Mouse (Mus musculus) kidney, postnatal 0 days (tissue): ENCODE data around the gene Ccsap. TPM values are rescaled to one million over a fixed set of nuclear protein-coding genes. Genes with fewer than 3 reads are reported as not detected.

Experiments
- ATAC-seq: fragments of 200-750 bp; cut with Nextera tagmentation; replicated peaks from 2 replicates; pipeline ENCODE4 v1.8.0; 2017; ENCODE audit warnings: low read depth, moderate number of reproducible peaks, moderate TSS enrichment, moderate library complexity; ENCODE audit not compliant: low FRiP score
- DNase-seq: peaks from one replicate; pipeline ENCODE4 v3.0.0-alpha.2; 2016; ENCODE audit warnings: low spot score
- H3K27ac ChIP-seq: fragments of 300-500 bp; sonication (generic); 2 replicates; pipeline ENCODE4 v1.5.1; 2014; ENCODE audit warnings: mild to moderate bottlenecking
- H3K27me3 ChIP-seq: fragments of 300-500 bp; sonication (generic); 2 replicates; pipeline ENCODE4 v1.6.1; 2014; ENCODE audit warnings: low read length, mixed read lengths; ENCODE audit not compliant: insufficient read depth
- H3K36me3 ChIP-seq: fragments of 300-500 bp; sonication (generic); 2 replicates; pipeline ENCODE4 v1.6.1; 2014; ENCODE audit warnings: low read length, mixed read lengths; ENCODE audit not compliant: insufficient read depth
- H3K4me1 ChIP-seq: fragments of 300-500 bp; sonication (generic); replicated peaks from 2 replicates; pipeline ENCODE4 v1.6.1; 2014; ENCODE audit warnings: antibody characterized with exemption, low read length, mixed read lengths; ENCODE audit not compliant: insufficient read depth
- H3K4me2 ChIP-seq: fragments of 300-500 bp; sonication (generic); 2 replicates; pipeline ENCODE4 v1.6.1; 2014; ENCODE audit warnings: mild to moderate bottlenecking, low read length, moderate library complexity, mixed read lengths
- H3K4me3 ChIP-seq: fragments of 300-500 bp; sonication (generic); replicated peaks from 2 replicates; pipeline ENCODE4 v1.5.1; 2014; ENCODE audit warnings: low read depth, low read length
- H3K9ac ChIP-seq: fragments of 300-500 bp; sonication (generic); 2 replicates; pipeline ENCODE4 v1.6.1; 2014; ENCODE audit warnings: low read depth, low read length
- H3K9me3 ChIP-seq: fragments of 300-500 bp; sonication (generic); replicated peaks from 2 replicates; pipeline ENCODE4 v1.6.1; 2016; ENCODE audit warnings: low read length, inconsistent platforms, mixed read lengths
- CTCF ChIP-seq: IDR thresholded peaks from 2 replicates; pipeline ENCODE4 v1.5.1; 2016; ENCODE audit warnings: antibody characterized with exemption, low read depth, mild to moderate bottlenecking, moderate library complexity
- WGBS: fragments of 180-500 bp; shearing (Covaris S2); extraction: QIAGEN DNeasy Blood & Tissue Kit; methylation state at CpG from one replicate; pipeline ENCODE4 v1.1.7; 2014; 5-methylcytosine and 5-hydroxymethylcytosine counted together
- polyA plus RNA-seq: library from polyadenylated mRNA; unstranded; fragments of >200 nt; fragmentation: Nextera tagmentation; extraction: Ambion mirVana; gene quantifications from 2 replicates; pipeline ENCODE4 v1.2.1, GENCODE M21; 2015

Gene Ccsap
- polyA plus RNA-seq, 1 experiment from 2014 or later, result 1.8 TPM

DNA sequence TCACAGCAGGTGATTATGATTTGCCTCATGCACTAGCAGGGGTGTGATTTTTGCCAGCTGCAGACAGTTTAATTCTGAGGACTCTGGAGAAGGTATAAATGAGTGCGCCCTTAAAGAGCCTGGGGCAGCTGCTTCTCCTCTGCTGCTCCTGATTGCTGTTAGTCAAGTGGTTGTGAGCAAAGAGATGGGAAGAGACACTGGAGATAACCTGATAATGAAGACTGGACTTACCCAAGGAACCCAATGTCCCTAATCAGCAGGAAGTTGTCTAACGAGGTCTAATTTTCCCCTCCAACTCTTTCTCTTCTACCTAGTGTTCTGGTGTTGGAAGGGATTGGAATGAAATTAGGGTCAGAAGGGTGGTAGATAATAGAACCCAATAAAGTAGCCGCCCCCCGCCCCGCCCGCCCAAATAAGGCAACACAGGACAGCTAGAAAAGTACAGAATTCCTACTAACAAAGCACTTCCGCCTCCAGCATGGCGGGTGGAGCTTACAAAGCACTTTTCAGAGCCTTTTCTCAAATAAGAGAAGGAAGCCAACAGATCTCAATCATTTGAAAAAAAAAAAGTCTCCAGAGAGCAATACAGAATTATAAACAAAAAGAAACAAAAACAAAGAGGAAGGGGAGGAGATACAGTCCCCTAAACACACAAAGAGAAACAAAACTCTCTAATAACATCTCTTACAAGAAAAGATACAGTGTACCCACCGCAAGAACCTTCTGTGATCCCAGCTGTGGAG, 5.1 kb downstream of the Ccsap start:
- Histone ChIP-seq H3K27ac (no peak overlapping the region), H3K4me3 (no peak overlapping the region), H3K36me3 (no peaks in the 10 kb centered on the region), H3K27me3 (no peaks in the 10 kb centered on the region), H3K4me1 (no peaks in the 10 kb centered on the region), H3K4me2 (no peak overlapping the region), H3K9ac (no peak overlapping the region), H3K9me3 (no peaks in the 10 kb centered on the region)
- 85% methylated on average over 9 of the region's 9 CpGs for WGBS
- ATAC-seq (no peak), DNase-seq (no peak)
- TF ChIP-seq CTCF, result no peak

GRCm38 (mm10) chr8:123854252-123854651, 5.8 kb downstream of the Ccsap start:
- TF ChIP-seq CTCF, result no peak
- Histone ChIP-seq H3K27ac (no peak overlapping the region), H3K4me3 (no peak overlapping the region), H3K9me3 (no peaks in the 10 kb centered on the region), H3K36me3 (no peaks in the 10 kb centered on the region), H3K9ac (no peak overlapping the region), H3K4me1 (no peaks in the 10 kb centered on the region), H3K4me2 (no peak overlapping the region), H3K27me3 (no peaks in the 10 kb centered on the region)
- WGBS, result 78% methylated on average over 1 of the region's 1 CpGs
- ATAC-seq, result no peak
- DNase-seq, result no peak

DNA sequence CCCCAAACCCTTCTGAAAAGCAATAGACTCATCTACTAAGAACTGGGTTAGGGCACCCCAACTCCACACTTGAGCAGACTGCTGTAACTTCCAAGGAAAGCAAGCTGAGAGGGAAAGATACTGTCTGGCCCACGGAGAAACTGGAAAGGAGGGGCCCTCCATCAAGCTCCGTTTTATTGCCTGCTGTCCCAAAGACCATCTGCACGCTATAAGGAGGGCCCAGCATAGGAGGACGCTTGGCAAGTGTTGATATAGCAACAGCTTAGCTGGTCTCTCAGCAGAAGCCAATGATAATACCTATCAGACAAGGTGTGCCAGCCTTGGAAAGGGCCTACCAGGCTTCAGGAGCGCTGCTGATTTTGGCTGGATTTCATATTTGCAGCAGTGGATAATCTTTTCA, 8.4 kb downstream of the Ccsap start:
- Histone ChIP-seq H3K4me2 (no peak overlapping the region), H3K9me3 (no peaks in the 10 kb centered on the region), H3K36me3 (no peaks in the 10 kb centered on the region), H3K27me3 (no peaks in the 10 kb centered on the region), H3K4me1 (no peaks in the 10 kb centered on the region), H3K4me3 (no peak overlapping the region), H3K9ac (no peak overlapping the region), H3K27ac (no peak overlapping the region)
- ATAC-seq (no peak), DNase-seq (no peak)
- WGBS, result 33% methylated on average over 5 of the region's 5 CpGs
- no peak for TF ChIP-seq CTCF

DNA sequence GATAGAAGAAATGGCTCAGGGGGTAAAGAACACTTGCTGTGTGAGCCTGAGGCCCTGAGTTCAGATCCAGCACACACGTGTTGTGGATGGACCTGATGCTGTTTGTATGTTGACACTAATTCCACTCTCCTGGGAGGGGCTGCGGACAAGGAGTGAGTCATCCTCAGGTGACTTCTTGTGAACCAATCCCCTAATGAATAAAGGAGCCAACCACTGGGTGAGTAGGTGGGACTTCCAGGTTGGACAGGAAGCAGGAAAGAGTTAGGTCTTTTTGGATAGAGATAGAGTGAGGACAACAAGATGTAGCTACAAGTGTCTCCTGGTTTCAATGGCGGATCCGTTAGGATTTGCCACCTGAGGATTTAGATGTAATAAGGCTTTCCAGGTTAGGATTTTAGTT, 10.7 kb downstream of the Ccsap start:
- Histone ChIP-seq H3K4me3 (no peak overlapping the region), H3K9ac (no peak overlapping the region), H3K9me3 (no peaks in the 10 kb centered on the region), H3K27me3 (no peaks in the 10 kb centered on the region), H3K4me2 (no peak overlapping the region), H3K27ac (no peak overlapping the region), H3K4me1 (no peaks in the 10 kb centered on the region), H3K36me3 (no peaks in the 10 kb centered on the region)
- no peak for DNase-seq
- no peak for ATAC-seq
- WGBS, result 90% methylated on average over 4 of the region's 4 CpGs
- no peak for TF ChIP-seq CTCF

- ATAC-seq, result no peak
- no peak overlapping the region for H3K9ac ChIP-seq
- no peaks in the 10 kb centered on the region for H3K27me3 ChIP-seq
- no peaks in the 10 kb centered on the region for H3K9me3 ChIP-seq
- no peak overlapping the region for H3K27ac ChIP-seq
- no peaks in the 10 kb centered on the region for H3K4me1 ChIP-seq
- H3K36me3 ChIP-seq, result no peaks in the 10 kb centered on the region
- 55% methylated on average over 3 of the region's 3 CpGs for WGBS
- H3K4me2 ChIP-seq, result no peak overlapping the region
- no peak for TF ChIP-seq CTCF
- H3K4me3 ChIP-seq, result no peak overlapping the region
- DNase-seq, result no peak
Measured at GRCm38 (mm10) chr8:123847546-123847945, 12.5 kb downstream of the Ccsap start.

GRCm38 (mm10) chr8:123846509-123846908, 13.5 kb downstream of the Ccsap start:
- Histone ChIP-seq H3K9me3 (no peaks in the 10 kb centered on the region), H3K36me3 (no peaks in the 10 kb centered on the region), H3K4me2 (no peak overlapping the region), H3K27me3 (no peaks in the 10 kb centered on the region), H3K9ac (no peak overlapping the region), H3K4me3 (no peak overlapping the region), H3K27ac (no peak overlapping the region), H3K4me1 (no peaks in the 10 kb centered on the region)
- ATAC-seq (no peak), DNase-seq (no peak)
- TF ChIP-seq CTCF, result no peak
- 81% methylated on average over 12 of the region's 12 CpGs for WGBS

DNA sequence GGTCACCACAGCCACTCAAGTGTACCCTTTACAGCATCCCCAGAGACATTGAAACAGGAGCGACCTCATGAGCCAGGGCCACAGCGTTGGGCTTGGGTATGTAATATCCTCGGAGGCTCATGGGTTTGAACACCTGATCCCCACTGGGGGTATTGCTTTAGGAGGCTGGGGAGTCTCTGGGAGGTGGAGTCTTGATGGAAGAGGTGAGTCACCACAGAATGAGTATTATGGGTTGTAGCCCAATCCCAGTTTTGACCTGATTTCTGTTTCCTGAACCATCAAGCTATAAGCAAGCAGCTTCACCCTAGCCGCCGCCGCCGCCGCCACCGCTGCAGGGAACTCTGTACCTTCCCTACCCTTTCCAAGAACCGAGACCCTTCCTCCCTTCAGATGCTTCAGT, 14.0 kb downstream of the Ccsap start:
- Histone ChIP-seq H3K9ac (no peak overlapping the region), H3K4me2 (no peak overlapping the region), H3K4me3 (no peak overlapping the region), H3K27me3 (no peaks in the 10 kb centered on the region), H3K4me1 (no peaks in the 10 kb centered on the region), H3K27ac (no peak overlapping the region), H3K9me3 (no peaks in the 10 kb centered on the region), H3K36me3 (no peaks in the 10 kb centered on the region)
- ATAC-seq (no peak), DNase-seq (no peak)
- no peak for TF ChIP-seq CTCF
- 90% methylated on average over 10 of the region's 10 CpGs for WGBS
